Mouse (Mus musculus) adrenal gland, adult 8-10 months (tissue): Measurements from ENCODE around the gene Myo7a. TPM values are rescaled to one million over a fixed set of nuclear protein-coding genes. Genes with fewer than 3 reads are reported as not detected.
A peak's percentile ranks its signal among the peaks of the same experiment; 100 is the strongest.

ENCODE experiments used
- DNase-seq: peaks from one replicate; pipeline ENCODE4 v3.0.0; 2022
- total RNA-seq, 4 experiments: library from RNA; stranded (reverse); gene quantifications; 2 replicates each; pipeline ENCODE4 v1.2.4; 2022

Myo7a gene
- total RNA-seq, 4 experiments from 2014 or later: 160 to 412 (median 278) TPM

- DNase-seq: no peak
These were observed 16.8 kb downstream of the Myo7a start for GRCm38 (mm10) chr7:98102488-98102887.

- DNase-seq: no peak
These were observed 21.8 kb downstream of the Myo7a start for GRCm38 (mm10) chr7:98097557-98097956.

GRCm38 (mm10) chr7:98095852-98096251, 23.5 kb downstream of the Myo7a start:
- DNase-seq: no peak

- DNase-seq: no peak
These were observed 33.0 kb downstream of the Myo7a start for GRCm38 (mm10) chr7:98086346-98086745.

GRCm38 (mm10) chr7:98085314-98085713, 34.0 kb downstream of the Myo7a start:
- DNase-seq: no peak

GRCm38 (mm10) chr7:98084541-98085293, 34.6 kb downstream of the Myo7a start:
- DNase-seq: no peak

GRCm38 (mm10) chr7:98082376-98082775, 36.9 kb downstream of the Myo7a start:
- DNase-seq: no peak

GRCm38 (mm10) chr7:98077453-98077852, 41.9 kb downstream of the Myo7a start:
- DNase-seq: no peak

GRCm38 (mm10) chr7:98071620-98072019, 47.7 kb downstream of the Myo7a start:
- DNase-seq: peak; percentile 66

- DNase-seq: no peak
These were observed 53.1 kb downstream of the Myo7a start for GRCm38 (mm10) chr7:98066229-98066628.

GRCm38 (mm10) chr7:98054942-98055341, 64.4 kb downstream of the Myo7a start:
- no peak for DNase-seq

GRCm38 (mm10) chr7:98054461-98054860, 64.9 kb downstream of the Myo7a start:
- DNase-seq: no peak

GRCm38 (mm10) chr7:98051980-98052379, 67.3 kb downstream of the Myo7a start:
- DNase-seq: peak; percentile 27

- DNase-seq: no peak
These were observed 71.1 kb downstream of the Myo7a start for GRCm38 (mm10) chr7:98048101-98048824.

GRCm38 (mm10) chr7:98002617-98003016, 116.7 kb downstream of the Myo7a start:
- no peak for DNase-seq

Other genes with a start within 250 kb of the Myo7a start
- not detected for gene Gdpd4, start 199.6 kb downstream of the Myo7a start, total RNA-seq
- gene Omp, start 26.0 kb upstream of the Myo7a start, total RNA-seq: 1 to 10 TPM in 2 of 4 experiments, under 1 TPM in 2; 0.40 to 1.4 (median 0.94) TPM
- 10 to 100 TPM in 2 of 4 experiments, 1 to 10 TPM in 2; 6.8 to 11.1 (median 9.8) TPM for gene Capn5, start 58.8 kb upstream of the Myo7a start, total RNA-seq
- gene B3gnt6, start 80.0 kb upstream of the Myo7a start, total RNA-seq: 10 to 100 TPM in 1 of 4 experiments, 1 to 10 TPM in 1, under 1 TPM in 1, not detected in 1; 0.37 to 12.5 (median 6.0) TPM
- gene Acer3, start 201.7 kb upstream of the Myo7a start, total RNA-seq: 10 to 100 TPM; 15.1 to 32.7 (median 18.5) TPM
- 10 to 100 TPM; 18.2 to 42.9 (median 31.6) TPM for gene Tsku, start 241.8 kb upstream of the Myo7a start, total RNA-seq